Mouse (Mus musculus) lung, postnatal 25 days (tissue): ENCODE results near the gene Asgr2.
"Not testable (repeated sequence)": the region's sequence is repeated elsewhere in the genome, so short reads cannot be mapped to it uniquely, and the experiment has no call there.

Source experiments
- DNase-seq: peaks from one replicate; pipeline ENCODE4 v3.0.0; 2022; ENCODE audit warnings: low spot score

Asgr2 gene

GRCm38 (mm10) chr11:70091986-70092783, at the start of gene Asgr2:
Asgr2 (plus strand) TSS chr11:70092644.
- DNase-seq, result peak; percentile 37

- no peak for DNase-seq
Observed at GRCm38 (mm10) chr11:70043665-70044064, 48.8 kb upstream of the Asgr2 start.

GRCm38 (mm10) chr11:70045435-70045834, 47.0 kb upstream of the Asgr2 start:
- no peak for DNase-seq

GRCm38 (mm10) chr11:70049366-70049765, 43.1 kb upstream of the Asgr2 start:
- DNase-seq, result no peak

- DNase-seq, result no peak
Observed at GRCm38 (mm10) chr11:70049816-70050215, 42.6 kb upstream of the Asgr2 start.

GRCm38 (mm10) chr11:70053156-70053555, 39.3 kb upstream of the Asgr2 start:
- DNase-seq, result no peak

GRCm38 (mm10) chr11:70053898-70054570, 38.4 kb upstream of the Asgr2 start, which contains the start of gene Asgr1:
Asgr1 (plus strand) TSS chr11:70054085.
- no peak for DNase-seq

GRCm38 (mm10) chr11:70055618-70056214, 36.7 kb upstream of the Asgr2 start:
- DNase-seq, result peak; percentile 67

- no peak for DNase-seq
Observed at GRCm38 (mm10) chr11:70057805-70058204, 34.6 kb upstream of the Asgr2 start.

GRCm38 (mm10) chr11:70059930-70060329, 32.5 kb upstream of the Asgr2 start:
- no peak for DNase-seq

- DNase-seq, result no peak
Observed at GRCm38 (mm10) chr11:70063053-70063452, 29.4 kb upstream of the Asgr2 start.

- DNase-seq, result no peak
Observed at GRCm38 (mm10) chr11:70066701-70067100, 25.7 kb upstream of the Asgr2 start.

GRCm38 (mm10) chr11:70068245-70068644, 24.2 kb upstream of the Asgr2 start:
- no peak for DNase-seq

- DNase-seq, result no peak
Observed at GRCm38 (mm10) chr11:70070057-70070456, 22.4 kb upstream of the Asgr2 start.

GRCm38 (mm10) chr11:70070603-70071002, 21.8 kb upstream of the Asgr2 start:
- not testable (repeated sequence) for DNase-seq

- DNase-seq, result peak; percentile 81
Observed at GRCm38 (mm10) chr11:70074379-70075071, 17.9 kb upstream of the Asgr2 start.

GRCm38 (mm10) chr11:70075581-70075980, 16.9 kb upstream of the Asgr2 start:
- no peak for DNase-seq

- no peak for DNase-seq
Observed at GRCm38 (mm10) chr11:70077441-70077840, 15.0 kb upstream of the Asgr2 start.

GRCm38 (mm10) chr11:70079175-70079574, 13.3 kb upstream of the Asgr2 start:
- DNase-seq, result no peak

- DNase-seq, result peak; percentile 48
Observed at GRCm38 (mm10) chr11:70079928-70080327, 12.5 kb upstream of the Asgr2 start.

- DNase-seq, result no peak
Observed at GRCm38 (mm10) chr11:70080803-70081590, 11.4 kb upstream of the Asgr2 start.
